Mouse (Mus musculus) midbrain, embryonic 13.5 days (tissue): ENCODE measurements at regions not wholly inside any gene's neighbourhood (a gene's known extent, or its start where the extent isn't known, plus 50 kb on each side); places are given as distances from the start of the nearest gene placed in this dataset.

ENCODE experiments used
- ATAC-seq: fragments of 200-750 bp; cut with Nextera tagmentation; 2 replicates; pipeline ENCODE4 v1.8.0; 2017; ENCODE audit warnings: mild to moderate bottlenecking, moderate TSS enrichment, moderate library complexity
- H3K27ac ChIP-seq: fragments of 300-500 bp; sonication (generic); 2 replicates; pipeline ENCODE4 v1.5.1; 2015; ENCODE audit warnings: inconsistent platforms, mild to moderate bottlenecking, moderate library complexity
- H3K27me3 ChIP-seq: fragments of 300-500 bp; sonication (generic); 2 replicates; pipeline ENCODE4 v1.6.1; 2015; ENCODE audit warnings: mild to moderate bottlenecking, inconsistent platforms
- H3K36me3 ChIP-seq: fragments of 300-500 bp; sonication (generic); 2 replicates; pipeline ENCODE4 v1.6.1; 2015; ENCODE audit warnings: mild to moderate bottlenecking, inconsistent platforms
- H3K4me1 ChIP-seq: fragments of 300-500 bp; sonication (generic); replicated peaks from 2 replicates; pipeline ENCODE4 v1.6.1; 2015; ENCODE audit warnings: inconsistent platforms
- H3K4me2 ChIP-seq: fragments of 300-500 bp; sonication (generic); replicated peaks from 2 replicates; pipeline ENCODE4 v1.6.1; 2015; ENCODE audit warnings: moderate library complexity, mild to moderate bottlenecking, inconsistent platforms
- H3K4me3 ChIP-seq: fragments of 300-500 bp; sonication (generic); replicated peaks from 2 replicates; pipeline ENCODE4 v1.5.1; 2015; ENCODE audit warnings: mild to moderate bottlenecking, inconsistent platforms
- H3K9ac ChIP-seq: fragments of 300-500 bp; sonication (generic); replicated peaks from 2 replicates; pipeline ENCODE4 v1.6.1; 2015; ENCODE audit warnings: mild to moderate bottlenecking, inconsistent platforms
- H3K9me3 ChIP-seq: fragments of 300-500 bp; sonication (generic); 2 replicates; pipeline ENCODE4 v1.6.1; 2016; ENCODE audit warnings: mild to moderate bottlenecking, inconsistent platforms
- WGBS: fragments of 180-500 bp; shearing (Covaris S2); methylation state at CpG from one replicate; pipeline ENCODE4 v1.1.7; 2015; 5-methylcytosine and 5-hydroxymethylcytosine counted together

GRCm38 (mm10) chr3:65006127-65006526, 103.1 kb upstream of the Kcnab1 start:
- H3K9me3 ChIP-seq: no peaks in the 10 kb centered on the region
- no peaks in the 10 kb centered on the region for H3K4me1 ChIP-seq
- no peak for ATAC-seq
- H3K4me3 ChIP-seq: no peak overlapping the region
- H3K27ac ChIP-seq: no peak overlapping the region
- no peak overlapping the region for H3K9ac ChIP-seq
- H3K36me3 ChIP-seq: no peaks in the 10 kb centered on the region
- H3K4me2 ChIP-seq: no peak overlapping the region
- WGBS: 49% methylated on average over 1 of the region's 1 CpGs
- no peaks in the 10 kb centered on the region for H3K27me3 ChIP-seq

DNA sequence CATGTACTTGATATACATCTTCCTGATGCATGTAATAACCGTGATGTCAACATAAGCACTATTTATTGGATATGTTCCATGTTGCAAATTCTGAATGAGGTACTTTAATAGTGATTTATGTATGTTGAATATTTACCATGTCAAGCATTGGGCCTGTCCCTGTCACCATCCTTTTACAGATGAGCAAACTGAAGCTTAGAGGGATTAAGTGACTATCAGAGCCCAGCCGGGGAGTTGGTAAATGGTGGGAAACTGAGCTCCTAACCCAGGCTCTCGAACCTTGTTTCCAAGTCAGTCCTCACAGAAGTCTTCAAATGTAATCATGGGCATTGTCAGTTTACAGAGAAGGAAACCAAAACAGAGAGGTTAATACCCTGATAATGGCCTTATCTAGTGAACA, 102.6 kb upstream of the Kcnab1 start:
- Histone ChIP-seq H3K36me3 (no peaks in the 10 kb centered on the region), H3K9me3 (no peaks in the 10 kb centered on the region), H3K4me2 (no peak overlapping the region), H3K9ac (no peak overlapping the region), H3K4me1 (no peaks in the 10 kb centered on the region), H3K4me3 (no peak overlapping the region), H3K27me3 (no peaks in the 10 kb centered on the region), H3K27ac (no peak overlapping the region)
- WGBS: 35% methylated on average over 3 of the region's 3 CpGs
- ATAC-seq: no peak

DNA sequence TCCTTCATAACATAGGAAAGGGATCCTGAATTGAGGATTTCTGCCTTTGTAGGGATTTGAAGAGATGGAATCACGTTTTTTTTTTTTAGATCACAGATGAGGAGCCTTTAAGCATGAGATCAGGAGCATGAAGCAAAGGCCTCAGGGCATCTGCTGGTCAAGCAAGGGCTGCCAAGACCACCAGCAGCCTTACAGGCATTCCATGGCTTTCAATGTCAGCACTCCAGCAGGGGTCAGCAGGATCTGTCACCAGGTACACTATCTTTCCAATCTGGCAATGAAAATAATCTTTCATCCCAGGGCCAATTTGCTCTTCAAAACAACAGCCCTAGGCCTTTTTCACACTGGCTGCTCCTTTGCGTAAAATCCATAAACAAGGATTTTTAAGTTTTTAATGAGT, 85.3 kb upstream of the Kcnab1 start:
- Histone ChIP-seq H3K27me3 (no peaks in the 10 kb centered on the region), H3K36me3 (no peaks in the 10 kb centered on the region), H3K4me3 (no peak overlapping the region), H3K9me3 (no peaks in the 10 kb centered on the region), H3K27ac (no peak overlapping the region), H3K9ac (no peak overlapping the region), H3K4me1 (no peaks in the 10 kb centered on the region), H3K4me2 (no peak overlapping the region)
- 76% methylated on average over 2 of the region's 2 CpGs for WGBS
- no peak for ATAC-seq

DNA sequence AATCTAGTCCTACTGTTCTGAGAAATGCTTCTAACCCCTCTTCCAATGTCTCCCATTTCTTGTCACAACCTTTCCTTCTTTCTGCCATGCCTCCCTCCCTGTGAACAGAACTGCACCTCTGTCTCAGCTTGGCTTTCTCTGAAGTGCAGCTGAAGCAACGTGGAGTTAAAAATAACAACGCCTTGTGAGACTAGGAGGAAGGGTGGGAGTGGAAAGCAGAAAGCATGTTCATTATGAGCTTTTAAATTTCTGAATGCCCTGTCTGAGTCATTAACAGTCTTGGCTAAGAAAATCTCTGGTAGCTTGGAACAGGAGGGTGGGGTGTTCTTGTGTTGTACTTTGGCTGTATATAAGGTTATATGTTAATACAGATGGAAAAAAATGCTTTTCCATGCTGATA, 71.6 kb upstream of the Kcnab1 start:
- Histone ChIP-seq H3K4me2 (no peak overlapping the region), H3K9me3 (no peaks in the 10 kb centered on the region), H3K36me3 (no peaks in the 10 kb centered on the region), H3K4me3 (no peak overlapping the region), H3K27ac (no peak overlapping the region), H3K4me1 (no peaks in the 10 kb centered on the region), H3K27me3 (no peaks in the 10 kb centered on the region), H3K9ac (no peak overlapping the region)
- 81% methylated on average over 2 of the region's 2 CpGs for WGBS
- ATAC-seq: no peak

DNA sequence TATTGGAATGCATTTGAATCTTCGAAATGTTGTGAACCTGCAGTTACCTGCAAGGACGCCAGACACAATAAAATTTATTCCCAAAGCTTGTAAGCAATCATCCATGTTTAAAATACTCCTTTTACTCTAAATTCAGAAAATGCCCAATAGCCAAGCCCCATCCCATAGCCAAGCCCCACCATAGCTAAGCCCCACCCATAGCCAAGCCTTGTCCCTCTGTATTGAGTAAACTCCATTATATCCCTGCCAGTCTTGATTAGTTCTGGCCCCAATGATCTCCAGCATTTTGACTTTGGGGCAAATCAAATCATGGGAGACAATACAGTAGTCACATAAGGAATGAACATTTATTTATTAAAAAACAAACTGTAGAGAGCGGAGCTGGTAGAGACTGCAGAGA, 61.3 kb upstream of the Kcnab1 start:
- H3K9ac ChIP-seq: no peak overlapping the region
- H3K9me3 ChIP-seq: no peaks in the 10 kb centered on the region
- no peaks in the 10 kb centered on the region for H3K4me1 ChIP-seq
- WGBS: 79% methylated on average over 3 of the region's 3 CpGs
- H3K27me3 ChIP-seq: no peaks in the 10 kb centered on the region
- H3K4me3 ChIP-seq: no peak overlapping the region
- ATAC-seq: peak; percentile 66; the same call in 1 of the 2 replicates
- H3K27ac ChIP-seq: no peak overlapping the region
- no peaks in the 10 kb centered on the region for H3K36me3 ChIP-seq
- H3K4me2 ChIP-seq: no peak overlapping the region

DNA sequence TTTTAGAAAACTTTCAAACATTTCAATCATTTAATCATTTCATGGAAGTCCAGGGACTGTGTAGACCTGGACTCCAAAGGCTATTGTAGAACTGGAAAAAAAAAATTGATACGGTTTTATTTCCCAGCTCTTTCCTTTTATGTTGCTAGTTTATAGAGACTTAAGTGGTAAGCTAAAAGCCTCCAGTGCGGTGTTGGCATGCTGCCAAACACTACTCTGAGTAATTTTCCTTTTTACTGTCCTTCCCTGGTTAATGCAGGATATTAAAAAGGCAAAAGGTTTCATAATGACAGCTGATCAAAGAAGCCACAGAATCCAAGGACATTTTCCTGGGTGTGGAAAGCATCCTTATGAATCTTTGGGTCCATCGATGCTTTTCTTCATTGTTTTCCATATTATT, 53.8 kb upstream of the Kcnab1 start:
- no peaks in the 10 kb centered on the region for H3K27me3 ChIP-seq
- H3K4me1 ChIP-seq: 0 out of 2 replicates have a peak, but pooled peaks cover 4% of the 10 kb centered on the region
- no peak overlapping the region for H3K27ac ChIP-seq
- no peak overlapping the region for H3K9ac ChIP-seq
- 56% methylated on average over 3 of the region's 3 CpGs for WGBS
- H3K9me3 ChIP-seq: no peaks in the 10 kb centered on the region
- no peaks in the 10 kb centered on the region for H3K36me3 ChIP-seq
- H3K4me2 ChIP-seq: no peak overlapping the region
- ATAC-seq: no peak
- no peak overlapping the region for H3K4me3 ChIP-seq
